Mouse (Mus musculus): ENCODE data around the gene Coro2b. TPM values are rescaled to one million over a fixed set of nuclear protein-coding genes. Genes with fewer than 3 reads are reported as not detected.

Gene Coro2b
- polyA plus RNA-seq, 1 experiment = 0.13 TPM

GRCm38 (mm10) chr9:62541182-62541581, 4.3 kb upstream of the Coro2b start:
- no peak overlapping the region for H3K4me3 ChIP-seq (replicated peaks)
- H3K36me3 ChIP-seq (replicated peaks; ENCODE audit: low read length) = no peaks in the 10 kb centered on the region
- peaks cover 89% of the 10 kb centered on the region for H3K27me3 ChIP-seq (replicated peaks)
- H3K4me1 ChIP-seq = peaks cover 8% of the 10 kb centered on the region
- no peaks in the 10 kb centered on the region for H3K9me3 ChIP-seq
- TF ChIP-seq FLI1 (IDR thresholded peaks at IDR 0.05; ENCODE audit: low read length) (no peak), GATA1 (IDR thresholded peaks at IDR 0.05; ENCODE audit: borderline replicate concordance, low read length) (no peak)

DNA sequence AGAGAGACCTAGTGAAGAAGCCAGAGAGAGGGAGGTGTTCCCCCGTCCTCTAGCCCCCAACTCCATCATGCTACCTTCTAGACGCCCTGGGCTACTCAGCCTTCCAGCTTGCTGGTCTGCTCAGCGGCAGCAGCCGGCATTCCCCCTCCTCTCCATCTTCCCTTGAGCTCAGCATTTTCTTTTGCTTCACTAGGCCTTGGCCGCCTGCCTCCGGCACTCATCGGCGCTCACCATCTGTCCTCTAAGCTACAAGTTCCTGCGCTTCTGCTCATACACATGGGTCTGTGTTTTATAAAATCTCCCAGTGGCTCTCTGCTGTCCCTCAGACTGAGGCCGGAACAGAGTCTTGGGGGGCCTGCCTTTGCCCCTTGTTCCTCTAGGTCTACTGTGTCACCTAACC, 3.9 kb upstream of the Coro2b start:
- Histone ChIP-seq H3K4me3 (replicated peaks) (no peak overlapping the region), H3K36me3 (replicated peaks; ENCODE audit: low read length) (no peaks in the 10 kb centered on the region), H3K4me1 (peaks cover 12% of the 10 kb centered on the region), H3K27me3 (replicated peaks) (peaks cover 91% of the 10 kb centered on the region), H3K9me3 (no peaks in the 10 kb centered on the region)
- TF ChIP-seq GATA1 (IDR thresholded peaks at IDR 0.05; ENCODE audit: borderline replicate concordance, low read length) (no peak), FLI1 (IDR thresholded peaks at IDR 0.05; ENCODE audit: low read length) (no peak)

DNA sequence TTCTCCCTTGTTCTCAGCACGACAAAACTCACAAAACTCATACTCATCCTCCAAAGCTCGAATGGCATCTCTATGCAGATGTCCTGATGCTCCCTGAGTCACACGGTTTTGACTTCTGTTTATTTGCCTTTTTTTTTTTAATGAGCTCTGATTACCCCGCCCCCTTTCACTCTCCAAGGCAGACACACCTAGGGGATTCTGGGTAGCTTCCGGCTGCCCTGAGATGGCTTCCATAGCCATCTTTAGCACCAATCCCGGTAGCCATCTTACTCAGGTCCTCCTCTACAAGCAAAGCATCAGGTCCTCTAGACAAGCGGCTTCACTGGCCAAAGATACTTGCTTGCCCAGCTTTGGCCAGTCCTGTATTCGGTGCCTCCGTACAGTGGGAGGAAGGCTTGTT, 3.3 kb upstream of the Coro2b start:
- no peak for TF ChIP-seq FLI1 (IDR thresholded peaks at IDR 0.05; ENCODE audit: low read length)
- TF ChIP-seq GATA1 (IDR thresholded peaks at IDR 0.05; ENCODE audit: borderline replicate concordance, low read length) = no peak
- Histone ChIP-seq H3K27me3 (replicated peaks) (peaks cover 96% of the 10 kb centered on the region), H3K4me1 (peaks cover 12% of the 10 kb centered on the region), H3K36me3 (replicated peaks; ENCODE audit: low read length) (no peaks in the 10 kb centered on the region), H3K9me3 (no peaks in the 10 kb centered on the region), H3K4me3 (replicated peaks) (no peak overlapping the region)

DNA sequence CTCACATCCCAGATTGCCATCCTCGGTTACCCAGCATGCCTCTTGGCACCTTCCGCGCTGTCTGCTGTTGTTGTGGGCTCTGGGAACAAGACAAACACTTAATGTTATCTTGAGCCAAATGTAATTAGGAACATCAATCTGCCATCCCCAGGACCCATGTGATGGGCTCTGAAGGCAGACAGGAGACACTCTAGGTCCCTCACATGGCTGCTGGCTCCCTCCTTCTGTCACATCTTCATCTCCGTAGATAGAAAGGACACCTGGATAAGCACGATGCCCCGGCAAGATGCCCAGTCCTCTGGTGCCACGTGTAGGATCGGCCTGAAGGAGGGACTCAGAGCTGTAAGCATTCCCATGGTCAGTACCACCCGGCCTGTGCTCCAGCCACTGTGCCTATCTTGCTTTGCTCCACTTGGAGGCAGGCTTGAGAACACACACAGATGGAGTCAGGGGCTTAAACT, 2.4 kb upstream of the Coro2b start:
- H3K4me3 ChIP-seq (replicated peaks) = no peak overlapping the region
- H3K36me3 ChIP-seq (replicated peaks; ENCODE audit: low read length) = no peaks in the 10 kb centered on the region
- no peak for TF ChIP-seq GATA1 (IDR thresholded peaks at IDR 0.05; ENCODE audit: borderline replicate concordance, low read length)
- no peak for TF ChIP-seq FLI1 (IDR thresholded peaks at IDR 0.05; ENCODE audit: low read length)
- peaks cover 12% of the 10 kb centered on the region for H3K4me1 ChIP-seq
- H3K9me3 ChIP-seq = no peaks in the 10 kb centered on the region
- peaks cover 96% of the 10 kb centered on the region for H3K27me3 ChIP-seq (replicated peaks)

DNA sequence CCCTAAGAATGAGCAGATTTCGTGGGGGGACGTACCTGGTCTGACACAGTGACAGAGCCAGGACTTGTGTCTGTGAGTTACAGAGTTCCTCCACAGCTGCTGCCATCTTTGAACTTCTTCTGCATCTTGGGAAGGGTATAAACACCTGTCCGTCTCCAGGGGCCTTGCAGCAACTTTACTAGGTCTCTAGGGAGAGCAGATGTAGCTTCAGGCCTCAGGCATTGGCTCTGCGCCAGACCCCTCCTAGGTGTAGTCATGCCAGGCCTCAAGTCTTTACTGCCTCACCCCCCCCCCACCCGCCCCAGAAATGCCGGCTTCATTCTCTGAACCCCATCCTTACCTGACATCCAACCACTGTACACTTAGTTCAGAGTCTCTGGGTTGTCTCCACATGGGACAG, 1.1 kb upstream of the Coro2b start:
- H3K27me3 ChIP-seq (replicated peaks) = peaks cover 96% of the 10 kb centered on the region
- no peak overlapping the region for H3K4me3 ChIP-seq (replicated peaks)
- peaks cover 12% of the 10 kb centered on the region for H3K4me1 ChIP-seq
- TF ChIP-seq FLI1 (IDR thresholded peaks at IDR 0.05; ENCODE audit: low read length) = no peak
- no peak for TF ChIP-seq GATA1 (IDR thresholded peaks at IDR 0.05; ENCODE audit: borderline replicate concordance, low read length)
- no peaks in the 10 kb centered on the region for H3K9me3 ChIP-seq
- H3K36me3 ChIP-seq (replicated peaks; ENCODE audit: low read length) = no peaks in the 10 kb centered on the region

- no peaks in the 10 kb centered on the region for H3K9me3 ChIP-seq
- peak overlapping the region; percentile 83 for H3K4me3 ChIP-seq (replicated peaks)
- H3K27me3 ChIP-seq (replicated peaks) = peaks cover 95% of the 10 kb centered on the region
- H3K4me1 ChIP-seq = peaks cover 19% of the 10 kb centered on the region
- TF ChIP-seq FLI1 (IDR thresholded peaks at IDR 0.05; ENCODE audit: low read length) (no peak), GATA1 (IDR thresholded peaks at IDR 0.05; ENCODE audit: borderline replicate concordance, low read length) (no peak)
- no peaks in the 10 kb centered on the region for H3K36me3 ChIP-seq (replicated peaks; ENCODE audit: low read length)
These were observed 657 bp downstream of the Coro2b start for GRCm38 (mm10) chr9:62536119-62536654.

- Histone ChIP-seq H3K27me3 (replicated peaks) (peaks cover 94% of the 10 kb centered on the region), H3K4me1 (peaks cover 19% of the 10 kb centered on the region), H3K4me3 (replicated peaks) (no peak overlapping the region), H3K9me3 (no peaks in the 10 kb centered on the region), H3K36me3 (replicated peaks; ENCODE audit: low read length) (no peaks in the 10 kb centered on the region)
- TF ChIP-seq GATA1 (IDR thresholded peaks at IDR 0.05; ENCODE audit: borderline replicate concordance, low read length) (no peak), FLI1 (IDR thresholded peaks at IDR 0.05; ENCODE audit: low read length) (no peak)
These were observed 1.3 kb downstream of the Coro2b start for GRCm38 (mm10) chr9:62535566-62535965.

GRCm38 (mm10) chr9:62534691-62535090, 2.2 kb downstream of the Coro2b start:
- no peak for TF ChIP-seq GATA1 (IDR thresholded peaks at IDR 0.05; ENCODE audit: borderline replicate concordance, low read length)
- TF ChIP-seq FLI1 (IDR thresholded peaks at IDR 0.05; ENCODE audit: low read length) = no peak
- Histone ChIP-seq H3K36me3 (replicated peaks; ENCODE audit: low read length) (no peaks in the 10 kb centered on the region), H3K4me3 (replicated peaks) (no peak overlapping the region), H3K9me3 (no peaks in the 10 kb centered on the region), H3K27me3 (replicated peaks) (peaks cover 96% of the 10 kb centered on the region), H3K4me1 (peaks cover 19% of the 10 kb centered on the region)

DNA sequence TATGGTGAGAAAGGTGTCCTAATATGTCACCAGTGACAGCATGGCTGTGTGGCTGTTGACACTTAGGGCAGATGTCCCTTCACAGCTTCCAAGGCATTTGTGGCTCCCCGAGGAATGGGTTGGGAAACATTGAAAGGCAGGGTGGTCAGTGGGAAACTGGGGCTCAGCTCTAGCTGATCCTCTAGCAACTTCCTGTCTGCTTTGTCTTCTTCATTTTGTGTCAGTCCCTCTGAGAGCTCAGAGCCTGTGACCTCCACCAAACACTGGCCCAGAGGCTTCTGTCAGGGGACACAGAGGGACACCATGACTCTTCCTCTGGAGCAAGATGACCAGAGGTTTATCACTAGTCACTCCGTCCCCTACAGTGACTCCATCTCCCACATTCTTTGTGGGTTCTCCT, 2.7 kb downstream of the Coro2b start:
- H3K27me3 ChIP-seq (replicated peaks) = peaks cover 95% of the 10 kb centered on the region
- no peak overlapping the region for H3K4me3 ChIP-seq (replicated peaks)
- H3K9me3 ChIP-seq = no peaks in the 10 kb centered on the region
- no peaks in the 10 kb centered on the region for H3K36me3 ChIP-seq (replicated peaks; ENCODE audit: low read length)
- TF ChIP-seq GATA1 (IDR thresholded peaks at IDR 0.05; ENCODE audit: borderline replicate concordance, low read length) (no peak), FLI1 (IDR thresholded peaks at IDR 0.05; ENCODE audit: low read length) (no peak)
- H3K4me1 ChIP-seq = peaks cover 19% of the 10 kb centered on the region

- Histone ChIP-seq H3K4me1 (peaks cover 19% of the 10 kb centered on the region), H3K9me3 (no peaks in the 10 kb centered on the region), H3K36me3 (replicated peaks; ENCODE audit: low read length) (no peaks in the 10 kb centered on the region), H3K27me3 (replicated peaks) (peaks cover 93% of the 10 kb centered on the region), H3K4me3 (replicated peaks) (no peak overlapping the region)
- no peak for TF ChIP-seq GATA1 (IDR thresholded peaks at IDR 0.05; ENCODE audit: borderline replicate concordance, low read length)
- no peak for TF ChIP-seq FLI1 (IDR thresholded peaks at IDR 0.05; ENCODE audit: low read length)
These were observed 4.0 kb downstream of the Coro2b start for GRCm38 (mm10) chr9:62532876-62533275.

Measured in megakaryocyte, embryonic 14.5 days (primary cell).